Mouse (Mus musculus): Measurements from ENCODE around the gene Ppil1. TPM values are rescaled to one million over a fixed set of nuclear protein-coding genes. Genes with fewer than 3 reads are reported as not detected.

The Ppil1 gene
- polyA plus RNA-seq, 1 experiment: 30.1 TPM

DNA sequence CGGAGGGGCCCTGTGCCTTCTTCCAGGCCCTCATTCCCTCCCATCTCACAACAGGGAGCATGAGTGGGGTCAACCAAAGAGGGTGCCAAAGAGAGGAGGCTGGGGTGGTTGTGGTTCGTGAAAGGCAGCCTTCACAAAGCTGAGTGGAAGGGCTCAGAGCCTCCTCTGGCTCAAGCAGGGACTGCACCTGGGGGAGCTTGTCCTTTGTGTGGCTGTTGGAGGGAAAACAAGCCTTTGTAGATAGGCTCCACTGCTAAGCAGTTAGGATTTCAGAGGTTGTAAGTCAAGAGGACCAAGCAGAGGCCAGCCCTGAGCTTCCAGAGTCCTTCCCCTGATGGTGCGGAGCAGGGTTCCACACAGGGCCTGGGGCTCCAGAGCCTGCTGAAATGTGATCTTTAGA, 39.1 kb upstream of the Ppil1 start:
- no peak overlapping the region for H3ac ChIP-seq (ENCODE audit: control insufficient read depth, insufficient read length)
- TF ChIP-seq TCF12 (IDR thresholded peaks at IDR 0.05; ENCODE audit: insufficient read depth, poor library complexity, severe bottlenecking): no peak
- no peak for TF ChIP-seq MYOG (IDR thresholded peaks at IDR 0.05; ENCODE audit: control insufficient read depth in 1 of 3, insufficient read depth in 1 of 3, insufficient read length in 2 of 3, low read depth in 2 of 3)
- TF ChIP-seq SRF (IDR thresholded peaks at IDR 0.05; ENCODE audit: control insufficient read depth, insufficient read length, low read depth): no peak
- TF ChIP-seq MAX (IDR thresholded peaks at IDR 0.05; ENCODE audit: low read depth): no peak
- no peak for TF ChIP-seq POLR2A (IDR thresholded peaks at IDR 0.05; ENCODE audit: insufficient read length, low read depth)
- TF ChIP-seq REST (IDR thresholded peaks at IDR 0.05; ENCODE audit: insufficient read depth, insufficient read length): no peak
- TF ChIP-seq TCF3 (IDR thresholded peaks at IDR 0.05; ENCODE audit: insufficient read length, low read depth): no peak
- no peak for TF ChIP-seq CEBPB (IDR thresholded peaks at IDR 0.05; ENCODE audit: insufficient read depth, poor library complexity, severe bottlenecking)
- no peak for TF ChIP-seq E2F4 (IDR thresholded peaks at IDR 0.05; ENCODE audit: insufficient read depth)
- TF ChIP-seq POLR2AphosphoS2 (IDR thresholded peaks at IDR 0.05; ENCODE audit: insufficient read length, low read depth): no peak
- no peak for TF ChIP-seq MYOD1 (IDR thresholded peaks at IDR 0.05; ENCODE audit: control insufficient read depth in 1 of 3, insufficient read length in 2 of 3, low read depth in 2 of 3)
- no peak for TF ChIP-seq USF1 (IDR thresholded peaks at IDR 0.05; ENCODE audit: low read depth)
- no peak overlapping the region for H3K4me2 ChIP-seq (ENCODE audit: low read depth)
- no peaks in the 10 kb centered on the region for H3K27me3 ChIP-seq (ENCODE audit: control insufficient read depth, insufficient read depth, insufficient read length)
- no peak overlapping the region for H3K4me3 ChIP-seq
- H3K36me3 ChIP-seq (ENCODE audit: control insufficient read depth, insufficient read depth): peaks cover 11% of the 10 kb centered on the region
- H3K79me2 ChIP-seq (ENCODE audit: control insufficient read depth, insufficient read depth): no peaks in the 10 kb centered on the region

DNA sequence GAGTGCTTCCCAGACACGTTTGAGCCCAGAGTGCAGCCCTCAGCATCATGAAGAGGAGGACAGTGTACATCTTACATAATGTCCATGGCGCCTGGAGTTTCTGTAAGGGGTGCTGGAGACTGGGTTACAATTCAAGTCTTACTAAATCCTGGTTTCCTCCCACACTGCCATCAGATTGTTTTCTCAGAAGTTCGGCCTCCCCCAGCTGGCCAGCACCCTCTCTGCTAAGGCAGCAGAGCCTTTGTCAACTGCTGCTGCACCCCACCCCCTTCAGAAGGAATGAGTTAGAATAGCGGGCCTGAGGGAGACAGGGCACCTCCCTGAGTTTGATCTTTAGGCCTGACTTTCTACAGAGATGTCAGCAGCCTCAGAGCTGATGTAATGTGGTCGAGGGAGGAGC, 38.2 kb upstream of the Ppil1 start:
- H3K4me2 ChIP-seq (ENCODE audit: low read depth): no peak overlapping the region
- no peak overlapping the region for H3ac ChIP-seq (ENCODE audit: control insufficient read depth, insufficient read length)
- no peaks in the 10 kb centered on the region for H3K79me2 ChIP-seq (ENCODE audit: control insufficient read depth, insufficient read depth)
- H3K27me3 ChIP-seq (ENCODE audit: control insufficient read depth, insufficient read depth, insufficient read length): no peaks in the 10 kb centered on the region
- H3K36me3 ChIP-seq (ENCODE audit: control insufficient read depth, insufficient read depth): peaks cover 11% of the 10 kb centered on the region
- no peak overlapping the region for H3K4me3 ChIP-seq
- TF ChIP-seq TCF3 (IDR thresholded peaks at IDR 0.05; ENCODE audit: insufficient read length, low read depth): no peak

DNA sequence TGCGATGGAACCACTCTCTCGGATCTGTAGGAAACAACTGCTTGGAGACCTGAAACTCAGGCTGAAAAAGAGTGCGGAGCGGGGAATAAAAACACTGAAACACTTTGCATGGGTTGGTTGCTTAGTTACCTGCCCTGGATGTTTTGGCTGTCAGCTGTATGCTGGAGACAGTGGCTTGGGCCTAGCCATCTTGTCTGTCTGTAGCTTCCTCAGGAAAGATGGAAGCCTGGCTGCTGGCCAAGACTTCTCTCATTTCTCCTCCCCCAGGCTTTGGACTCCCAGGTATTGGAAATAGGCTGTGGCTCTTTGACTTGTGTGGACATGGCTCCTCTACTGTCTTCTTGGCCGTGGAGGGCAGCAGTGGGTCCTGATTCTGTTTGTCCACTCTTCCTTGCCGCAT, 37.4 kb upstream of the Ppil1 start:
- Histone ChIP-seq H3K4me2 (ENCODE audit: low read depth) (no peak overlapping the region), H3K36me3 (ENCODE audit: control insufficient read depth, insufficient read depth) (peaks cover 11% of the 10 kb centered on the region), H3ac (ENCODE audit: control insufficient read depth, insufficient read length) (no peak overlapping the region), H3K27me3 (ENCODE audit: control insufficient read depth, insufficient read depth, insufficient read length) (no peaks in the 10 kb centered on the region), H3K4me3 (no peak overlapping the region), H3K79me2 (ENCODE audit: control insufficient read depth, insufficient read depth) (no peaks in the 10 kb centered on the region)
- no peak for TF ChIP-seq MAX (IDR thresholded peaks at IDR 0.05; ENCODE audit: low read depth)
- TF ChIP-seq E2F4 (IDR thresholded peaks at IDR 0.05; ENCODE audit: insufficient read depth): no peak
- no peak for TF ChIP-seq TCF3 (IDR thresholded peaks at IDR 0.05; ENCODE audit: insufficient read length, low read depth)
- no peak for TF ChIP-seq MYOG (IDR thresholded peaks at IDR 0.05; ENCODE audit: control insufficient read depth in 1 of 3, insufficient read depth in 1 of 3, insufficient read length in 2 of 3, low read depth in 2 of 3)

DNA sequence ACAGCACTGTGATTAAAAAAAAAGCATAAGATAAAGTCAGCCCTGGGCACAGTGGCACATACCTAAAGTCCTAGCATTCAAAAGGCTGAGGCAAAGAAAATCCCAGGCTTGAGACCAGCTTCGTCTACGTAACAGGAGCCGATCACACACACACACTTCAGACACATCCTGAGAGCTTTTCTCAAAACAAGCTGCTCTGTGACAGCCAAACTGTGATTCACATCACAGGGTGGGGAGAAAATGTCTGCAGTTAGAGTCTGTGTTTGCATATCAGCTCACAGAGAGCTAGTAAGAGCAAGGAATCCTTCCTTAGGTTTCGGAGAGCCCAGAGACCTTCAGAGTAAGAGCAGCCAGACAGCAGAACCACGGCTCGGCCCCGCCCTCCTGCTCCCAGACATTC, 36.9 kb upstream of the Ppil1 start:
- Histone ChIP-seq H3K4me2 (ENCODE audit: low read depth) (no peak overlapping the region), H3K36me3 (ENCODE audit: control insufficient read depth, insufficient read depth) (peaks cover 11% of the 10 kb centered on the region), H3ac (ENCODE audit: control insufficient read depth, insufficient read length) (no peak overlapping the region), H3K27me3 (ENCODE audit: control insufficient read depth, insufficient read depth, insufficient read length) (no peaks in the 10 kb centered on the region), H3K79me2 (ENCODE audit: control insufficient read depth, insufficient read depth) (no peaks in the 10 kb centered on the region), H3K4me3 (no peak overlapping the region)
- TF ChIP-seq USF1 (IDR thresholded peaks at IDR 0.05; ENCODE audit: low read depth) (no peak), MAX (IDR thresholded peaks at IDR 0.05; ENCODE audit: low read depth) (no peak), SRF (IDR thresholded peaks at IDR 0.05; ENCODE audit: control insufficient read depth, insufficient read length, low read depth) (no peak), REST (IDR thresholded peaks at IDR 0.05; ENCODE audit: insufficient read depth, insufficient read length) (no peak), MYOG (IDR thresholded peaks at IDR 0.05; ENCODE audit: control insufficient read depth in 1 of 3, insufficient read depth in 1 of 3, insufficient read length in 2 of 3, low read depth in 2 of 3) (no peak)

DNA sequence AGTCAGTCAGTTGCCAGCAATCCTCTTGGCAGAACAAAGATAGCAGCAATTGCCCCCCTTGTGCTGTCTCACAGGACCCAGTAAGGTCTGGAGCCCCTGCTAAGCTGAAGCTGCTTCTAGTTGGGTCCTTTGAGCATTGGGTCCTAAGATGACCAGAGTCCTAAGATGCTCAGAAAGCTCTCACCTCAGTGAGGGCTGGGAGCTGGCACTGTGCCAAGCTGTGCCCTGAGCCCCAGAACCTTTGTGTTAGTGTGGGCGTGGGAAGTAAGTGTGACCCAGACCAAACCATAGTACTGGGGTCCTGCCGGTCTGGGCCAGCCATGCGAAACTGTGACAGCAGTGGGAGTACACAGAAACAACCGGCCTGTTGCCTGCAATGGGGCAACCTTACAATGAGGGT, 35.3 kb upstream of the Ppil1 start:
- H3K79me2 ChIP-seq (ENCODE audit: control insufficient read depth, insufficient read depth): no peaks in the 10 kb centered on the region
- peaks cover 11% of the 10 kb centered on the region for H3K36me3 ChIP-seq (ENCODE audit: control insufficient read depth, insufficient read depth)
- TF ChIP-seq MAX (IDR thresholded peaks at IDR 0.05; ENCODE audit: low read depth) (no peak), CEBPB (IDR thresholded peaks at IDR 0.05; ENCODE audit: insufficient read depth, poor library complexity, severe bottlenecking) (no peak), MYOG (IDR thresholded peaks at IDR 0.05; ENCODE audit: control insufficient read depth in 1 of 3, insufficient read depth in 1 of 3, insufficient read length in 2 of 3, low read depth in 2 of 3) (no peak), SRF (IDR thresholded peaks at IDR 0.05; ENCODE audit: control insufficient read depth, insufficient read length, low read depth) (no peak), E2F4 (IDR thresholded peaks at IDR 0.05; ENCODE audit: insufficient read depth) (no peak), MYOD1 (IDR thresholded peaks at IDR 0.05; ENCODE audit: control insufficient read depth in 1 of 3, insufficient read length in 2 of 3, low read depth in 2 of 3) (no peak)
- no peak overlapping the region for H3K4me2 ChIP-seq (ENCODE audit: low read depth)
- no peak overlapping the region for H3ac ChIP-seq (ENCODE audit: control insufficient read depth, insufficient read length)
- no peaks in the 10 kb centered on the region for H3K27me3 ChIP-seq (ENCODE audit: control insufficient read depth, insufficient read depth, insufficient read length)
- H3K4me3 ChIP-seq: no peak overlapping the region

DNA sequence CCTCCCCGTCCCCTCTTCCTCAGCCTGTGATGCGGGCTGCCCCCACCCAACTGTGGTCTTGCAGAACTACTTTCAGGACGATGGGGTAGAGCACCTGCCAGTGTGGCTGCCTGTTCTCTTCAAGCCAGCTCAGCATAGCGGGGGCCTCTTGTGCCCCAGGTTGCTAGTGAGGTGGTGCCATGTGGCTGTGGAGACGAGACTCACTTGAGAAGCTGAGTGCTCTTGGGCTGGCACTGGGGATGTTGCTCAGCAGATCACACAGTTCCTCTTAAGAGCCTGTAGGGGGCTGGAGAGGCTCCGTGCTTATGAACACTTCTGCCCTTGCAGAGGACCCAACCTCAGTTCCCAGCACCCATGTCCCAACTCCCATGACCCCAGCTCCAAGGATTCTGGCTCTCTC, 33.8 kb upstream of the Ppil1 start:
- H3K4me2 ChIP-seq (ENCODE audit: low read depth): no peak overlapping the region
- H3K4me3 ChIP-seq: no peak overlapping the region
- H3K79me2 ChIP-seq (ENCODE audit: control insufficient read depth, insufficient read depth): no peaks in the 10 kb centered on the region
- no peaks in the 10 kb centered on the region for H3K27me3 ChIP-seq (ENCODE audit: control insufficient read depth, insufficient read depth, insufficient read length)
- H3ac ChIP-seq (ENCODE audit: control insufficient read depth, insufficient read length): no peak overlapping the region
- TF ChIP-seq REST (IDR thresholded peaks at IDR 0.05; ENCODE audit: insufficient read depth, insufficient read length): no peak
- peaks cover 11% of the 10 kb centered on the region for H3K36me3 ChIP-seq (ENCODE audit: control insufficient read depth, insufficient read depth)

Measured in myocyte (in vitro differentiated cells).